Mouse (Mus musculus) hindbrain, embryonic 11.5 days (tissue): ENCODE results near the gene Crcp. TPM values are rescaled to one million over a fixed set of nuclear protein-coding genes. Genes with fewer than 3 reads are reported as not detected.

ENCODE experiments used
- ATAC-seq: fragments of 200-750 bp; cut with Nextera tagmentation; 2 replicates; pipeline ENCODE4 v1.8.0; 2017; ENCODE audit warnings: mild to moderate bottlenecking, moderate TSS enrichment, moderate library complexity; ENCODE audit not compliant: low FRiP score
- DNase-seq: peaks from one replicate; pipeline ENCODE4 v3.0.0-alpha.2; 2015; ENCODE audit warnings: low spot score
- H3K27ac ChIP-seq: fragments of 300-500 bp; sonication (generic); 2 replicates; pipeline ENCODE4 v1.5.1; 2014; ENCODE audit warnings: mild to moderate bottlenecking, low read depth, low read length
- H3K27me3 ChIP-seq: fragments of 300-500 bp; sonication (generic); 2 replicates; pipeline ENCODE4 v1.6.1; 2014; ENCODE audit warnings: mild to moderate bottlenecking, low read length, moderate library complexity, mixed read lengths; ENCODE audit not compliant: control insufficient read depth, insufficient read depth
- H3K36me3 ChIP-seq: fragments of 300-500 bp; sonication (generic); 2 replicates; pipeline ENCODE4 v1.6.1; 2014; ENCODE audit warnings: mild to moderate bottlenecking, low read length, moderate library complexity, mixed read lengths; ENCODE audit not compliant: control insufficient read depth, insufficient read depth
- H3K4me1 ChIP-seq: fragments of 300-500 bp; sonication (generic); replicated peaks from 2 replicates; pipeline ENCODE4 v1.6.1; 2014; ENCODE audit warnings: low read length, mixed read lengths; ENCODE audit not compliant: control insufficient read depth, insufficient read depth
- H3K4me2 ChIP-seq: fragments of 300-500 bp; sonication (generic); replicated peaks from 2 replicates; pipeline ENCODE4 v1.6.1; 2014; ENCODE audit warnings: mild to moderate bottlenecking, low read depth, low read length
- H3K4me3 ChIP-seq: fragments of 300-500 bp; sonication (generic); 2 replicates; pipeline ENCODE4 v1.5.1; 2014; ENCODE audit warnings: low read depth, low read length
- H3K9ac ChIP-seq: fragments of 300-500 bp; sonication (generic); 2 replicates; pipeline ENCODE4 v1.6.1; 2014; ENCODE audit warnings: low read depth, low read length
- H3K9me3 ChIP-seq: fragments of 300-500 bp; sonication (generic); 2 replicates; pipeline ENCODE4 v1.6.1; 2016; ENCODE audit warnings: low read length; ENCODE audit not compliant: control insufficient read depth
- WGBS: fragments of 180-500 bp; shearing (Covaris S2); extraction: QIAGEN DNeasy Blood & Tissue Kit; methylation state at CpG from one replicate; pipeline ENCODE4 v1.1.7; 2014; 5-methylcytosine and 5-hydroxymethylcytosine counted together
- polyA plus RNA-seq: library from polyadenylated mRNA; unstranded; fragments of >200 nt; fragmentation: Nextera tagmentation; extraction: Ambion mirVana; gene quantifications from 2 replicates; pipeline ENCODE4 v1.2.1, GENCODE M21; 2014

The Crcp gene
- polyA plus RNA-seq, 1 experiment from 2014 or later, result 42.2 TPM

DNA sequence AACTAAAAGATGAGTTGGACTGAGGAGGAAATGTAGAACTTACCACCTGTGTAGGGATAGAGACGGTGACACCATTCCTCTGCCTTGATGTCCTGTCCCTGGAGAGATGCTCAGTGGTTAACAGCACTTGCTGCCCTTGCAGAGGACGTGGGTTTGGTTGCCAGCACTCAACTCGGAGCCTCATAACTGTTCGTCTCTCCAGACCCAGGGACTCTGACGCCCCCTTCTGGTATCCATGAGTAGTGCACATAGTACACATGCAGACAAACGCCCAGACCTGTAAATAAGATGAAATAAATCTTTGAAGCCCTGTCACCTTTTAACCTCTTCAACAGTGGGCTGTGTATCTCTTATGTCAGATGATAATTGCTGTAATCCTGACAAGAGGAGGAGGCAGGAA lies 17.9 kb downstream of the Crcp start:
- H3K36me3 ChIP-seq, result peaks cover 11% of the 10 kb centered on the region
- no peak for DNase-seq

DNA sequence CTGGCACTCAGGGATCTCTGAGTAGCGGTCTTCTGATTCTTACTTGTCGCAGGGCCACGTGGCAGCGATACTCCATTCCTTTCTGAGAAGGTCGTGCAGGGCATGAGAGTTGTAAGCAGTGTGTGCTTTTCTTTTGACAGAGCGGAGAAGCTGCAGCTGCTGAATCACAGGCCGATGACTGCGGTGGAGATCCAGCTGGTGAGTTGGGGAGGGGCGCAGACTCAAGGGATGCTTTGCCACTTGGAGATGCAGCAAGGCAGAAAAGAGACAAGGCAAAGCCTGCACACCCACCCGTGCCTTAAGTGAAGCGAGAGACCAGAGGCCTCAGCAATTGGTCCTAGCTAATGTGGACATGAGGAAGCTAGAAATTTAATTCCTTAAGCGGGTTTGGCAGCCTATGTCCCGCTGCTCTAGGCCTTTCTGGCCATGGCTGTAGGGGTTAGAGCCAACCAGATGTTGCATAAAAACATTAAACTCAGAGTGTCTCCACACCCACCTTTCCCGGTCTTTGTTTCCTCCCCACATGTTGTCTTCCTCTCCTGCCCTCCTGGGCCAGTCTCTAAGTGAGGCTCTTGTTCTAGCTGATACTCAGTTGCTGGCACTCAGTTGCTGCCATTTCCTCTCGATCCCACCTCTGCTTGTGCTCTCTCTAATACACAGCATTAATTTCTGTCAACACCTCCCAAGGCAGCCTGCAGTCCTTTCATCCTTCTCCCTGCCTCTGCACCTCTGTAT lies 19.9 kb downstream of the Crcp start:
- no peaks in the 10 kb centered on the region for H3K27me3 ChIP-seq
- H3K9ac ChIP-seq, result no peak overlapping the region
- H3K4me1 ChIP-seq, result no peaks in the 10 kb centered on the region
- no peaks in the 10 kb centered on the region for H3K9me3 ChIP-seq
- WGBS, result 84% methylated on average over 15 of the region's 15 CpGs
- no peak for DNase-seq
- ATAC-seq, result no peak
- no peak overlapping the region for H3K4me3 ChIP-seq
- no peak overlapping the region for H3K27ac ChIP-seq
- H3K36me3 ChIP-seq, result peaks cover 7% of the 10 kb centered on the region
- H3K4me2 ChIP-seq, result no peak overlapping the region

More for the DNA sequence above, 17.9 kb downstream of the Crcp start:
- Histone ChIP-seq H3K4me2 (no peak overlapping the region), H3K27ac (no peak overlapping the region), H3K27me3 (no peaks in the 10 kb centered on the region), H3K4me3 (no peak overlapping the region), H3K9me3 (no peaks in the 10 kb centered on the region), H3K9ac (no peak overlapping the region), H3K4me1 (no peaks in the 10 kb centered on the region)
- no peak for ATAC-seq
- WGBS, result 76% methylated on average over 6 of the region's 6 CpGs

DNA sequence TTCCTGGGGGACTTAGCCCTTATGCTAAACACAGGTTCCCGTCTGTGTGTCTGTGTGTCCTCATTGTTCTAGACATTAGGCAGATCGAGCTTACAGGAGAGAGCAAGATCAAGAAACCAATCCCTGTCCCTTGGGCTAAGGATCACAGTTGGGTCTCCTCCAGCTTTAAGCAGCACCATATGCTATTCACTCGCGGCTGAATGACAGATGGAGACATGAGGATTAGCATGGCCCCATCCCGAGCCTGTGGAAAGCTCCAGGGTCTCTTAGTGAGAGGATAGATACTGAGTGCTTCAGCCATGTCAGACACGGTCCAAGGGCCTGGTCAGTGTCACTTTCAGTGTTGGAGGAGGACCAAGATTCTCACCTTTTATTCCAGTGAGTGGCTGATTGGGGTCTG lies 21.3 kb downstream of the Crcp start:
- Histone ChIP-seq H3K4me3 (no peak overlapping the region), H3K9ac (no peak overlapping the region), H3K9me3 (no peaks in the 10 kb centered on the region), H3K27me3 (no peaks in the 10 kb centered on the region), H3K27ac (no peak overlapping the region), H3K36me3 (peaks cover 7% of the 10 kb centered on the region), H3K4me1 (no peaks in the 10 kb centered on the region), H3K4me2 (no peak overlapping the region)
- 72% methylated on average over 6 of the region's 6 CpGs for WGBS
- ATAC-seq (no peak), DNase-seq (no peak)

DNA sequence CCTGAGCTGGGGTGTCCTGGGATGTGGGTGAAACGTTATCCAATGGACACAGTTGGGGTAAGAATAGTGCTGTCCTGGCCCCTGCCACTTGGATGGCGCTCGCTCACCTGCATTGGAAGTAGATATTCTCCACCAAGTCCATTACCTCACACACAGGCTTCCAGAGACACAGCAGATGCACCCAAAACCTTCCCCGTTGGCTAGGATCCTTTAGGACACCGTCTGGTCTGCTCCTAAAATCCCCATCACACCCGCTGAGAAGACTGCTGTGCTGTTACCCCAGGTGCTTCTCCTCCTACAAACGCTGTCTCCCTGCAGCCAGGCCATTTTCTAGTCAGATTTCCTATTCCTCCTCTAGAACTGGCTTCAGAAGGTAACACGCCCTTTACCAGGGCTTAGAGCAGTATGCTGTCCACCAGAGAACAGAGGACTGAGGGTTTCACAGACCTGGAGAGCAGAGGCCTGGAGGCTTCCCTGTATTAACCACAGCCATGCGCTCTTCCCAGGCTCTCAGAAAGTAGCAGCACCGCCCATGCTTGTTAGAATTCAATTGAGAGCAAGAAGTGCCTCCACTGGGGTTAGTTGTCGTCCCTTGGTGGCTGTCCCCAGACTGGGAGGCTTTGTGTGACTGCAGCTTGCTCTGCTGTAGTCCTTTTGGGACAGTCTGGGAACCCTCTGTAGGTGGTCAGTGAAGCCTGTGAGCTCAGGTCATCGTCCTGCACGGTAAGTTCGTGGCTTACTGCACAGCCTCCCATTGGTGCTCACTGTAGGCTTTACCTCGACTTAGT lies 22.2 kb downstream of the Crcp start:
- no peak for ATAC-seq
- Histone ChIP-seq H3K9me3 (no peaks in the 10 kb centered on the region), H3K27ac (no peak overlapping the region), H3K4me2 (no peak overlapping the region), H3K27me3 (no peaks in the 10 kb centered on the region), H3K9ac (no peak overlapping the region), H3K4me1 (no peaks in the 10 kb centered on the region), H3K36me3 (peaks cover 7% of the 10 kb centered on the region), H3K4me3 (no peak overlapping the region)
- 87% methylated on average over 15 of the region's 15 CpGs for WGBS
- no peak for DNase-seq

DNA sequence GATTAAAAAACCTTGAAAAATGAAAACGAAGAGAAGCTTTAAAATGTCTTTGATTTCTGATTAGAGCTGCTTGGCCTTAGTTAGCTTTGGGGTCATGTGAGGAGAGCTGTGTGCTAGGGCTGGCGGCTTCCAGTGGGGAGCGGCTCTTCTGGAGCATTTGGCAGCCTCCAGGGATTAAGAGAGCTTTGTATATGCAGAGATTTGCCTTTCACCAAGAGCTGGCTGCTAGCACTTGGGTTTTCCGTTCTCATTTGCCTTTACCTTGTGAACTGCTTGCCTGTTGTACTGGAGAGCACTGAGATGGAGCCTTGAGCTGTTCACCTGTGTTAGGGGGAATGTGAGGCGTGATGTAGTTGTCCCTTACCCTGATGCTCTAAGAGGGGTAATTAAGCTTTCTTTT lies 23.4 kb downstream of the Crcp start:
- H3K9ac ChIP-seq, result no peak overlapping the region
- H3K27ac ChIP-seq, result no peak overlapping the region
- peaks cover 2% of the 10 kb centered on the region; the same call in 1 of the 2 replicates for H3K36me3 ChIP-seq
- DNase-seq (no peak), ATAC-seq (no peak)
- H3K4me1 ChIP-seq, result no peaks in the 10 kb centered on the region
- 86% methylated on average over 5 of the region's 5 CpGs for WGBS
- H3K9me3 ChIP-seq, result no peaks in the 10 kb centered on the region
- H3K4me2 ChIP-seq, result no peak overlapping the region
- H3K4me3 ChIP-seq, result no peak overlapping the region
- H3K27me3 ChIP-seq, result no peaks in the 10 kb centered on the region

DNA sequence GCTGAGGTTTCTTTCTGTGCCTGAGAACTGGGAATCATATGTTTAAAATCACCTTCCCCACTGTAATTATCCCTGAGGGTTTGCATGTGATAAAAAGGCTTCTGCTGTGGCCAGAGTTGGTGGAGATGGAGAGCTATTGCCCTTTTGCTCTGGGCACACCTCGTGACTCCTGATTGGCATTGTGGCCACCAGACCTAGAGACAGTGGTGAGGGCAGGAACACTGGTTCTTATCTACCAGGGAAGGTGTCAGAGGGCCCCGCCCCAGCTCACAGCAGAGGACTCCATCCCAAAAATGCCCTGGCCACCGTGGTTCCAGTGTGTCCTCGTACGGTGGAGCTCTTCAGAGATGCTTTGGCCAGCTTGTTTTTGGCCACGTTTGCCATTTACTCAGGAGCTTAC lies 23.9 kb downstream of the Crcp start:
- H3K4me3 ChIP-seq, result no peak overlapping the region
- H3K9ac ChIP-seq, result no peak overlapping the region
- no peak overlapping the region for H3K4me2 ChIP-seq
- no peaks in the 10 kb centered on the region for H3K27me3 ChIP-seq
- DNase-seq (no peak), ATAC-seq (no peak)
- WGBS, result 92% methylated on average over 6 of the region's 6 CpGs
- H3K4me1 ChIP-seq, result no peaks in the 10 kb centered on the region
- H3K36me3 ChIP-seq, result peaks cover 2% of the 10 kb centered on the region; the same call in 1 of the 2 replicates
- no peak overlapping the region for H3K27ac ChIP-seq
- H3K9me3 ChIP-seq, result no peaks in the 10 kb centered on the region

DNA sequence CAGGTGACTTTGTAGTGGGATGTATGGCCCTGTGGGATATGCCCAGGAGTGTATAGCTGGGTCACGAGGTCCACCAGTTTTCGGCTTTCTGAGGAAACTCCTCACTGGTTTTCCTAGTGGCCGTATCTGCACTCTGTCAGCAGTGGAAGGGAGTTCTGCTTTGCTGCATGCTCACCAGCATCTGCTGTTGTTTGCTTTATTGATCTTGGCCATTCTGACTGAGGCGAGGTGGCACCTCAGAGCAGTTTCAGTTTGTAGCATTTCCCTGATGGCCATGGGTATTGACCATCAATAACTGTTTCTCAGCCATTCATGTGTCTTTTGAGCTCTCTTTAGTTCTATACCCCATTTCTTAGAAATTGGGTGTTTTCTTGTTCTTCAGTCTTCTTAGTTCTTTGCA lies 26.6 kb downstream of the Crcp start:
- no peaks in the 10 kb centered on the region for H3K9me3 ChIP-seq
- H3K27ac ChIP-seq, result no peak overlapping the region
- no peak for ATAC-seq
- no peak overlapping the region for H3K4me2 ChIP-seq
- 89% methylated on average over 4 of the region's 4 CpGs for WGBS
- no peak for DNase-seq
- peaks cover 2% of the 10 kb centered on the region; the same call in 1 of the 2 replicates for H3K36me3 ChIP-seq
- H3K4me3 ChIP-seq, result no peak overlapping the region
- H3K4me1 ChIP-seq, result no peaks in the 10 kb centered on the region
- H3K27me3 ChIP-seq, result no peaks in the 10 kb centered on the region
- no peak overlapping the region for H3K9ac ChIP-seq

DNA sequence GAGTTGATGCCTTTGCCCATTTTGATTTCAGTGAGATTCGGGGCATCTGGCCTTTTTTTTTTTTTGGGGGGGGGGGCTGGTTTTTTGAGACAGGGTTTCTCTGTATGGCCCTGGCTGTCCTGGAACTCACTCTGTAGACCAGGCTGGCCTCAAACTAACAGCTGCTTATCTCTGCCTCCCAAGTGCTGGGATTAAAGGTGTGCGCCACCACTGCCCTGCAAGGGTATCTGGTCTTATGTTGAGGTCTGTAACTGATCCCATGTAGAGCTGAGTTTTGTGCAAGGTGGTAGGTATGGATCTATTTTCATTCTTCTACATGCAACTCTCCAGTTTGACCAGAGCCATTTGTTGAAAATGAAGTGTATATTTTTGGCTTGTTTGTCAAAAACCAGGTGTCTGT lies 27.2 kb downstream of the Crcp start:
- no peak overlapping the region for H3K4me3 ChIP-seq
- no peaks in the 10 kb centered on the region for H3K4me1 ChIP-seq
- H3K9me3 ChIP-seq, result no peaks in the 10 kb centered on the region
- peaks cover 1% of the 10 kb centered on the region; the same call in 1 of the 2 replicates for H3K36me3 ChIP-seq
- WGBS, result 95% methylated on average over 2 of the region's 2 CpGs
- no peaks in the 10 kb centered on the region for H3K27me3 ChIP-seq
- no peak for DNase-seq
- H3K4me2 ChIP-seq, result no peak overlapping the region
- no peak for ATAC-seq
- H3K27ac ChIP-seq, result no peak overlapping the region
- H3K9ac ChIP-seq, result no peak overlapping the region
